In genomic region chr11:59513556-59513955, GRCm38 (mm10) we compare ENCODE assay signal across 20 mouse cellular contexts. TPM values are rescaled to one million over a fixed set of nuclear protein-coding genes. Genes with fewer than 3 reads are reported as not detected.
A peak's percentile ranks its signal among the peaks of the same experiment; 100 is the strongest.
DNase-seq lines count a peak whose midpoint lies in the region; ATAC-seq and TF ChIP-seq lines count a peak whose summit lies in the region.
"Had no signal": no experiment of that assay in that cellular context is flagged by ENCODE, and none has a peak within 500 bp of the region (broad histone marks: within the 10 kb centered on the region; RNA-seq: fewer than 3 reads in every experiment).

No protein-coding gene starts in this region.

- H3K36me3 ChIP-seq in heart, adult 2 months (ENCODE audit: control insufficient read depth, insufficient read depth, low read length) = no peaks in the 10 kb centered on the region
- peaks cover 8% of the 10 kb centered on the region; the same call in 1 of the 2 replicates for H3K36me3 ChIP-seq in heart, embryonic 10.5 days
- 0 out of 2 replicates have a peak, but pooled peaks cover 7% of the 10 kb centered on the region for H3K36me3 ChIP-seq in kidney, postnatal 0 days (ENCODE audit: insufficient read depth, low read length)
- H3K36me3 ChIP-seq in midbrain, postnatal 0 days (ENCODE audit: insufficient read depth, low read length) = peaks cover 3% of the 10 kb centered on the region; the same call in 1 of the 2 replicates
- no peaks in the 10 kb centered on the region for H3K36me3 ChIP-seq in midbrain, embryonic 11.5 days (ENCODE audit: control insufficient read depth, insufficient read depth, low read length)
- H3K36me3 ChIP-seq in embryonic facial prominence, embryonic 10.5 days (replicated peaks) = peaks cover 33% of the 10 kb centered on the region

- no peak overlapping the region for H3K4me2 ChIP-seq in kidney, postnatal 0 days (ENCODE audit: low read length)
- no peak overlapping the region for H3K4me2 ChIP-seq in midbrain, postnatal 0 days (ENCODE audit: low read depth, low read length, poor library complexity, severe bottlenecking)
- H3K4me2 ChIP-seq in midbrain, embryonic 11.5 days = no peak overlapping the region
- H3K4me2 ChIP-seq: forebrain, embryonic 12.5 days; limb, embryonic 15.5 days; lung, embryonic 15.5 days had no signal

- H3K9me3 ChIP-seq in heart, embryonic 10.5 days = no peaks in the 10 kb centered on the region
- no peaks in the 10 kb centered on the region for H3K9me3 ChIP-seq in kidney, postnatal 0 days (replicated peaks; ENCODE audit: low read length)
- H3K9me3 ChIP-seq in midbrain, postnatal 0 days (ENCODE audit: low read length) = no peaks in the 10 kb centered on the region
- no peaks in the 10 kb centered on the region for H3K9me3 ChIP-seq in midbrain, embryonic 11.5 days (ENCODE audit: control insufficient read depth, low read length)
- H3K9me3 ChIP-seq in embryonic facial prominence, embryonic 10.5 days = no peaks in the 10 kb centered on the region
- H3K9me3 ChIP-seq: forebrain, embryonic 12.5 days; G1E; limb, embryonic 15.5 days; lung, embryonic 15.5 days had no signal

- TF ChIP-seq EP300 in heart, adult 2 months (IDR thresholded peaks at IDR 0.05; ENCODE audit: insufficient read depth, low read depth, low read length) = no peak

- no peak overlapping the region for H3K9ac ChIP-seq in heart, adult 2 months (ENCODE audit: low read depth, low read length)
- no peak overlapping the region for H3K9ac ChIP-seq in kidney, postnatal 0 days (ENCODE audit: low read depth, low read length)
- no peak overlapping the region for H3K9ac ChIP-seq in midbrain, postnatal 0 days (replicated peaks; ENCODE audit: low read length, poor library complexity, severe bottlenecking)
- H3K9ac ChIP-seq in midbrain, embryonic 11.5 days (ENCODE audit: low read length) = no peak overlapping the region
- H3K9ac ChIP-seq: forebrain, embryonic 12.5 days; limb, embryonic 15.5 days; lung, embryonic 15.5 days had no signal

- ATAC-seq in kidney, postnatal 0 days (replicated peaks; ENCODE audit: low FRiP score, low read depth) = no peak
- no peak for ATAC-seq in midbrain, postnatal 0 days (ENCODE audit: low FRiP score)
- ATAC-seq in midbrain, embryonic 11.5 days (ENCODE audit: low FRiP score) = no peak
- ATAC-seq in megakaryocyte, adult 5-6 weeks (ENCODE audit: poor library complexity, severe bottlenecking) = no peak
- ATAC-seq: hindbrain, embryonic 16.5 days had no signal

- H3K27ac ChIP-seq in heart, adult 2 months = no peak overlapping the region
- no peak overlapping the region for H3K27ac ChIP-seq in heart, embryonic 10.5 days
- H3K27ac ChIP-seq in kidney, postnatal 0 days = no peak overlapping the region
- no peak overlapping the region for H3K27ac ChIP-seq in midbrain, postnatal 0 days (ENCODE audit: low read depth, low read length)
- no peak overlapping the region for H3K27ac ChIP-seq in midbrain, embryonic 11.5 days (ENCODE audit: low read depth, low read length)
- no peak overlapping the region for H3K27ac ChIP-seq in embryonic facial prominence, embryonic 10.5 days (replicated peaks)
- H3K27ac ChIP-seq: forebrain, embryonic 12.5 days; limb, embryonic 15.5 days; lung, embryonic 15.5 days had no signal

- no peaks in the 10 kb centered on the region for H3K27me3 ChIP-seq in heart, adult 2 months (ENCODE audit: control insufficient read depth, insufficient read depth, low read length)
- no peaks in the 10 kb centered on the region for H3K27me3 ChIP-seq in heart, embryonic 10.5 days (ENCODE audit: insufficient read depth, poor library complexity, severe bottlenecking)
- no peaks in the 10 kb centered on the region for H3K27me3 ChIP-seq in kidney, postnatal 0 days (ENCODE audit: insufficient read depth, low read length)
- no peaks in the 10 kb centered on the region for H3K27me3 ChIP-seq in midbrain, postnatal 0 days (ENCODE audit: insufficient read depth, low read length)
- no peaks in the 10 kb centered on the region for H3K27me3 ChIP-seq in midbrain, embryonic 11.5 days (ENCODE audit: control insufficient read depth, insufficient read depth, low read length)
- H3K27me3 ChIP-seq in embryonic facial prominence, embryonic 10.5 days (replicated peaks; ENCODE audit: low read depth, poor library complexity, severe bottlenecking) = no peaks in the 10 kb centered on the region
- H3K27me3 ChIP-seq: forebrain, embryonic 12.5 days; limb, embryonic 15.5 days; lung, embryonic 15.5 days had no signal

- no peaks in the 10 kb centered on the region for H3K79me2 ChIP-seq in heart, adult 2 months (replicated peaks; ENCODE audit: control insufficient read depth, insufficient read depth, low read length)

- peak; percentile 36 for TF ChIP-seq CTCF in heart, adult 2 months (IDR thresholded peaks at IDR 0.05)
- TF ChIP-seq CTCF in kidney, postnatal 0 days (IDR thresholded peaks at IDR 0.05; ENCODE audit: low read depth) = peak; percentile 44; the same call in 1 of the 2 replicates
- TF ChIP-seq CTCF in midbrain, postnatal 0 days (IDR thresholded peaks at IDR 0.05) = peak; percentile 51

- no peak overlapping the region for H3K4me3 ChIP-seq in heart, adult 2 months
- no peak overlapping the region for H3K4me3 ChIP-seq in heart, embryonic 10.5 days
- no peak overlapping the region for H3K4me3 ChIP-seq in kidney, postnatal 0 days (replicated peaks; ENCODE audit: low read depth, low read length)
- no peak overlapping the region for H3K4me3 ChIP-seq in midbrain, postnatal 0 days (ENCODE audit: low read depth, low read length)
- H3K4me3 ChIP-seq in midbrain, embryonic 11.5 days (ENCODE audit: low read depth, low read length) = no peak overlapping the region
- no peak overlapping the region for H3K4me3 ChIP-seq in embryonic facial prominence, embryonic 10.5 days
- H3K4me3 ChIP-seq: forebrain, embryonic 12.5 days; limb, embryonic 15.5 days; lung, embryonic 15.5 days had no signal

- intact Hi-C loops in heart, adult 2 months (cut with DNase I) = no loop called here

- TF ChIP-seq POLR2A in heart, adult 2 months (IDR thresholded peaks at IDR 0.05; ENCODE audit: insufficient read depth, low read depth, low read length) = no peak

- no peak for DNase-seq in heart, adult 2 months
- no peak for DNase-seq in heart, embryonic 10.5 days (ENCODE audit: low spot score)
- no peak for DNase-seq in kidney, postnatal 0 days (ENCODE audit: low spot score)
- no peak for DNase-seq in kidney, postnatal 36 days
- no peak for DNase-seq in midbrain, postnatal 0 days (ENCODE audit: low spot score)
- DNase-seq in midbrain, embryonic 11.5 days (ENCODE audit: low spot score, missing footprints) = no peak
- no peak for DNase-seq in embryonic facial prominence, embryonic 10.5 days (ENCODE audit: low spot score)
- DNase-seq: adrenal gland, adult 8-10 months; cerebellum, postnatal 10 days; gastrocnemius, postnatal 36 days; kidney, postnatal 25 days; right cerebral cortex, postnatal 14 days; thymus, postnatal 14 days had no signal

- 67% methylated on average over 3 of the region's 3 CpGs for WGBS in heart, adult 2 months
- WGBS in heart, embryonic 10.5 days = 72% methylated on average over 3 of the region's 3 CpGs
- WGBS in kidney, postnatal 0 days = 77% methylated on average over 3 of the region's 3 CpGs
- WGBS in midbrain, postnatal 0 days = 82% methylated on average over 3 of the region's 3 CpGs
- 87% methylated on average over 3 of the region's 3 CpGs for WGBS in midbrain, embryonic 11.5 days
- WGBS in embryonic facial prominence, embryonic 10.5 days = 80% methylated on average over 3 of the region's 3 CpGs

- no peaks in the 10 kb centered on the region; the same call in 1 of the 2 replicates for H3K4me1 ChIP-seq in heart, adult 2 months (ENCODE audit: control insufficient read depth, insufficient read depth, low read length)
- H3K4me1 ChIP-seq in heart, embryonic 10.5 days = peaks cover 7% of the 10 kb centered on the region; the same call in 1 of the 2 replicates
- no peaks in the 10 kb centered on the region for H3K4me1 ChIP-seq in kidney, postnatal 0 days (replicated peaks; ENCODE audit: insufficient read depth, low read length)
- H3K4me1 ChIP-seq in midbrain, postnatal 0 days (ENCODE audit: insufficient read depth, low read length) = no peaks in the 10 kb centered on the region
- no peaks in the 10 kb centered on the region for H3K4me1 ChIP-seq in midbrain, embryonic 11.5 days (ENCODE audit: control insufficient read depth, insufficient read depth, low read length)
- peaks cover 4% of the 10 kb centered on the region; the same call in 1 of the 2 replicates for H3K4me1 ChIP-seq in embryonic facial prominence, embryonic 10.5 days
- H3K4me1 ChIP-seq: forebrain, embryonic 12.5 days; lung, embryonic 15.5 days had no signal

RNA-seq across cellular contexts. Expression of gene Zkscan17, which starts 13.0 kb away (rescaled TPM):
- 10 to 100 TPM; 11.7 to 14.8 TPM for total RNA-seq in heart, adult 2 months (2021)
- 7.8 and 10.0 TPM in 2 replicates for polyA plus RNA-seq in heart, adult 2 months (2012; rRNA removed)
- 19.9 and 22.9 TPM in 2 replicates for polyA plus RNA-seq in heart, embryonic 10.5 days (2016; fragmentation: Nextera tagmentation; extraction: Ambion mirVana)
- 19.9 and 20.1 TPM in 2 replicates for polyA plus RNA-seq in kidney, postnatal 0 days (2015; fragmentation: Nextera tagmentation; extraction: Ambion mirVana)
- total RNA-seq in midbrain, postnatal 0 days (2014; rRNA removed) = 20.2 and 30.4 TPM in 2 replicates
- 13.3 and 14.7 TPM in 2 replicates for polyA plus RNA-seq in midbrain, postnatal 0 days (2015; fragmentation: Nextera tagmentation; extraction: Ambion mirVana)
- 19.1 and 22.4 TPM in 2 replicates for polyA plus RNA-seq in midbrain, embryonic 11.5 days (2014; fragmentation: Nextera tagmentation; extraction: Ambion mirVana)
- 37.2 and 39.3 TPM in 2 replicates for polyA plus RNA-seq in embryonic facial prominence, embryonic 10.5 days (2016; fragmentation: Nextera tagmentation; extraction: Ambion mirVana)
- total RNA-seq in megakaryocyte, adult 5-6 weeks (2015) = 9.0 and 9.4 TPM in 2 replicates
- total RNA-seq in megakaryocyte, adult 5-6 weeks (2017) = 7.4 and 13.4 TPM in 2 replicates

RNA-seq across cellular contexts. Expression of gene Nlrp3, which starts 27.8 kb away (rescaled TPM):
- under 1 TPM; 0.45 to 0.55 TPM for total RNA-seq in heart, adult 2 months (2021)
- 0.33 and 0.38 TPM in 2 replicates for polyA plus RNA-seq in heart, adult 2 months (2012; rRNA removed)
- 0.40 TPM in 1 of 2 replicates, not detected in the other for polyA plus RNA-seq in heart, embryonic 10.5 days (2016; fragmentation: Nextera tagmentation; extraction: Ambion mirVana)
- 0.09 and 0.10 TPM in 2 replicates for polyA plus RNA-seq in kidney, postnatal 0 days (2015; fragmentation: Nextera tagmentation; extraction: Ambion mirVana)
- 0.27 TPM in 1 of 2 replicates, not detected in the other for total RNA-seq in midbrain, postnatal 0 days (2014; rRNA removed)
- 0.07 and 0.11 TPM in 2 replicates for polyA plus RNA-seq in midbrain, postnatal 0 days (2015; fragmentation: Nextera tagmentation; extraction: Ambion mirVana)
- not detected in 2 replicates for polyA plus RNA-seq in midbrain, embryonic 11.5 days (2014; fragmentation: Nextera tagmentation; extraction: Ambion mirVana)
- polyA plus RNA-seq in embryonic facial prominence, embryonic 10.5 days (2016; fragmentation: Nextera tagmentation; extraction: Ambion mirVana) = 0.14 and 0.16 TPM in 2 replicates
- 23.8 and 32.5 TPM in 2 replicates for total RNA-seq in megakaryocyte, adult 5-6 weeks (2015)
- 41.2 and 43.0 TPM in 2 replicates for total RNA-seq in megakaryocyte, adult 5-6 weeks (2017)
- total RNA-seq: megakaryocyte-erythroid progenitor cell, adult 5-6 weeks had no signal
- polyA plus RNA-seq: forebrain, embryonic 12.5 days; G1E had no signal

RNA-seq across cellular contexts. Expression of gene Zfp867, which starts 41.3 kb away (rescaled TPM):
- total RNA-seq in heart, adult 2 months (2021) = 1 to 10 TPM; 3.0 to 4.7 TPM
- 1.00 and 2.1 TPM in 2 replicates for polyA plus RNA-seq in heart, adult 2 months (2012; rRNA removed)
- 5.2 and 5.9 TPM in 2 replicates for polyA plus RNA-seq in heart, embryonic 10.5 days (2016; fragmentation: Nextera tagmentation; extraction: Ambion mirVana)
- polyA plus RNA-seq in kidney, postnatal 0 days (2015; fragmentation: Nextera tagmentation; extraction: Ambion mirVana) = 7.5 and 7.6 TPM in 2 replicates
- total RNA-seq in midbrain, postnatal 0 days (2014; rRNA removed) = 7.6 and 11.2 TPM in 2 replicates
- polyA plus RNA-seq in midbrain, postnatal 0 days (2015; fragmentation: Nextera tagmentation; extraction: Ambion mirVana) = 6.4 and 8.0 TPM in 2 replicates
- 11.4 and 11.9 TPM in 2 replicates for polyA plus RNA-seq in midbrain, embryonic 11.5 days (2014; fragmentation: Nextera tagmentation; extraction: Ambion mirVana)
- 8.6 and 9.3 TPM in 2 replicates for polyA plus RNA-seq in embryonic facial prominence, embryonic 10.5 days (2016; fragmentation: Nextera tagmentation; extraction: Ambion mirVana)
- 0.40 and 1.2 TPM in 2 replicates for total RNA-seq in megakaryocyte, adult 5-6 weeks (2015)
- 0.59 and 0.77 TPM in 2 replicates for total RNA-seq in megakaryocyte, adult 5-6 weeks (2017)
